Mouse (Mus musculus): Measurements from ENCODE around the gene Smoc1. TPM values are rescaled to one million over a fixed set of nuclear protein-coding genes. Genes with fewer than 3 reads are reported as not detected.

Smoc1 gene
- polyA plus RNA-seq (2012; ENCODE audit: insufficient read depth, insufficient read length, missing spikeins): 34.0 and 35.6 TPM in 2 replicates

GRCm38 (mm10) chr12:81026277-81026994 lies at the start of gene Smoc1:
Gene Smoc1, plus strand, starts transcription at chr12:81026808.
- Histone ChIP-seq H3K4me3 (ENCODE audit: insufficient read depth, low read depth, low read length) (peak within 1 kb of the TSS; percentile 56), H3K27ac (replicated peaks; ENCODE audit: low read depth, low read length) (no peak within 1 kb of the TSS), H3K4me1 (ENCODE audit: control insufficient read depth, insufficient read depth, insufficient read length, low read length) (peaks cover 3% of the 10 kb centered on the region; the same call in 1 of the 2 replicates)

GRCm38 (mm10) chr12:80982326-80982725 lies 44.3 kb upstream of the Smoc1 start:
- no peak overlapping the region for H3K4me3 ChIP-seq (ENCODE audit: insufficient read depth, low read depth, low read length)
- no peaks in the 10 kb centered on the region for H3K4me1 ChIP-seq (ENCODE audit: control insufficient read depth, insufficient read depth, insufficient read length, low read length)
- no peak overlapping the region for H3K27ac ChIP-seq (replicated peaks; ENCODE audit: low read depth, low read length)

GRCm38 (mm10) chr12:80983695-80984094 lies 42.9 kb upstream of the Smoc1 start:
- H3K27ac ChIP-seq (replicated peaks; ENCODE audit: low read depth, low read length): no peak overlapping the region
- H3K4me3 ChIP-seq (ENCODE audit: insufficient read depth, low read depth, low read length): no peak overlapping the region
- no peaks in the 10 kb centered on the region for H3K4me1 ChIP-seq (ENCODE audit: control insufficient read depth, insufficient read depth, insufficient read length, low read length)

- no peaks in the 10 kb centered on the region for H3K4me1 ChIP-seq (ENCODE audit: control insufficient read depth, insufficient read depth, insufficient read length, low read length)
- H3K27ac ChIP-seq (replicated peaks; ENCODE audit: low read depth, low read length): no peak overlapping the region
- no peak overlapping the region for H3K4me3 ChIP-seq (ENCODE audit: insufficient read depth, low read depth, low read length)
Observed at GRCm38 (mm10) chr12:80986628-80987027, 40.0 kb upstream of the Smoc1 start.

- Histone ChIP-seq H3K4me1 (ENCODE audit: control insufficient read depth, insufficient read depth, insufficient read length, low read length) (no peaks in the 10 kb centered on the region), H3K27ac (replicated peaks; ENCODE audit: low read depth, low read length) (no peak overlapping the region), H3K4me3 (ENCODE audit: insufficient read depth, low read depth, low read length) (no peak overlapping the region)
Observed at GRCm38 (mm10) chr12:80988286-80988685, 38.3 kb upstream of the Smoc1 start.

GRCm38 (mm10) chr12:80990901-80991445 lies 35.6 kb upstream of the Smoc1 start:
- Histone ChIP-seq H3K4me3 (ENCODE audit: insufficient read depth, low read depth, low read length) (no peak overlapping the region), H3K4me1 (ENCODE audit: control insufficient read depth, insufficient read depth, insufficient read length, low read length) (no peaks in the 10 kb centered on the region), H3K27ac (replicated peaks; ENCODE audit: low read depth, low read length) (no peak overlapping the region)

- Histone ChIP-seq H3K4me3 (ENCODE audit: insufficient read depth, low read depth, low read length) (no peak overlapping the region), H3K27ac (replicated peaks; ENCODE audit: low read depth, low read length) (no peak overlapping the region), H3K4me1 (ENCODE audit: control insufficient read depth, insufficient read depth, insufficient read length, low read length) (no peaks in the 10 kb centered on the region)
Observed at GRCm38 (mm10) chr12:80991806-80992205, 34.8 kb upstream of the Smoc1 start.

- H3K27ac ChIP-seq (replicated peaks; ENCODE audit: low read depth, low read length): no peak overlapping the region
- H3K4me3 ChIP-seq (ENCODE audit: insufficient read depth, low read depth, low read length): no peak overlapping the region
- no peaks in the 10 kb centered on the region for H3K4me1 ChIP-seq (ENCODE audit: control insufficient read depth, insufficient read depth, insufficient read length, low read length)
Observed at GRCm38 (mm10) chr12:80992540-80993122, 34.0 kb upstream of the Smoc1 start.

- Histone ChIP-seq H3K4me3 (ENCODE audit: insufficient read depth, low read depth, low read length) (no peak overlapping the region), H3K27ac (replicated peaks; ENCODE audit: low read depth, low read length) (no peak overlapping the region), H3K4me1 (ENCODE audit: control insufficient read depth, insufficient read depth, insufficient read length, low read length) (no peaks in the 10 kb centered on the region)
Observed at GRCm38 (mm10) chr12:80993773-80994172, 32.8 kb upstream of the Smoc1 start.

- Histone ChIP-seq H3K27ac (replicated peaks; ENCODE audit: low read depth, low read length) (no peak overlapping the region), H3K4me3 (ENCODE audit: insufficient read depth, low read depth, low read length) (no peak overlapping the region), H3K4me1 (ENCODE audit: control insufficient read depth, insufficient read depth, insufficient read length, low read length) (no peaks in the 10 kb centered on the region)
Observed at GRCm38 (mm10) chr12:80995326-80995725, 31.3 kb upstream of the Smoc1 start.

GRCm38 (mm10) chr12:80997652-80998051 lies 29.0 kb upstream of the Smoc1 start:
- Histone ChIP-seq H3K4me3 (ENCODE audit: insufficient read depth, low read depth, low read length) (no peak overlapping the region), H3K4me1 (ENCODE audit: control insufficient read depth, insufficient read depth, insufficient read length, low read length) (no peaks in the 10 kb centered on the region), H3K27ac (replicated peaks; ENCODE audit: low read depth, low read length) (no peak overlapping the region)

GRCm38 (mm10) chr12:80998528-80999221 lies 27.9 kb upstream of the Smoc1 start:
- Histone ChIP-seq H3K4me1 (ENCODE audit: control insufficient read depth, insufficient read depth, insufficient read length, low read length) (no peaks in the 10 kb centered on the region), H3K4me3 (ENCODE audit: insufficient read depth, low read depth, low read length) (no peak overlapping the region), H3K27ac (replicated peaks; ENCODE audit: low read depth, low read length) (no peak overlapping the region)

- H3K27ac ChIP-seq (replicated peaks; ENCODE audit: low read depth, low read length): no peak overlapping the region
- no peak overlapping the region for H3K4me3 ChIP-seq (ENCODE audit: insufficient read depth, low read depth, low read length)
- no peaks in the 10 kb centered on the region for H3K4me1 ChIP-seq (ENCODE audit: control insufficient read depth, insufficient read depth, insufficient read length, low read length)
Observed at GRCm38 (mm10) chr12:81000924-81001323, 25.7 kb upstream of the Smoc1 start.

GRCm38 (mm10) chr12:81002841-81003635 lies 23.6 kb upstream of the Smoc1 start:
- no peaks in the 10 kb centered on the region for H3K4me1 ChIP-seq (ENCODE audit: control insufficient read depth, insufficient read depth, insufficient read length, low read length)
- H3K4me3 ChIP-seq (ENCODE audit: insufficient read depth, low read depth, low read length): no peak overlapping the region
- no peak overlapping the region for H3K27ac ChIP-seq (replicated peaks; ENCODE audit: low read depth, low read length)

- Histone ChIP-seq H3K4me3 (ENCODE audit: insufficient read depth, low read depth, low read length) (no peak overlapping the region), H3K4me1 (ENCODE audit: control insufficient read depth, insufficient read depth, insufficient read length, low read length) (no peaks in the 10 kb centered on the region), H3K27ac (replicated peaks; ENCODE audit: low read depth, low read length) (no peak overlapping the region)
Observed at GRCm38 (mm10) chr12:81009813-81010212, 16.8 kb upstream of the Smoc1 start.
